Mouse (Mus musculus) midbrain, embryonic 13.5 days (tissue): ENCODE measurements around the gene Hspb7. TPM values are rescaled to one million over a fixed set of nuclear protein-coding genes. Genes with fewer than 3 reads are reported as not detected.

Experiments
- ATAC-seq: fragments of 200-750 bp; cut with Nextera tagmentation; 2 replicates; pipeline ENCODE4 v1.8.0; 2017; ENCODE audit warnings: mild to moderate bottlenecking, moderate TSS enrichment, moderate library complexity
- H3K27ac ChIP-seq: fragments of 300-500 bp; sonication (generic); 2 replicates; pipeline ENCODE4 v1.5.1; 2015; ENCODE audit warnings: inconsistent platforms, mild to moderate bottlenecking, moderate library complexity
- H3K27me3 ChIP-seq: fragments of 300-500 bp; sonication (generic); 2 replicates; pipeline ENCODE4 v1.6.1; 2015; ENCODE audit warnings: mild to moderate bottlenecking, inconsistent platforms
- H3K36me3 ChIP-seq: fragments of 300-500 bp; sonication (generic); 2 replicates; pipeline ENCODE4 v1.6.1; 2015; ENCODE audit warnings: mild to moderate bottlenecking, inconsistent platforms
- H3K4me1 ChIP-seq: fragments of 300-500 bp; sonication (generic); replicated peaks from 2 replicates; pipeline ENCODE4 v1.6.1; 2015; ENCODE audit warnings: inconsistent platforms
- H3K4me2 ChIP-seq: fragments of 300-500 bp; sonication (generic); replicated peaks from 2 replicates; pipeline ENCODE4 v1.6.1; 2015; ENCODE audit warnings: moderate library complexity, mild to moderate bottlenecking, inconsistent platforms
- H3K4me3 ChIP-seq: fragments of 300-500 bp; sonication (generic); replicated peaks from 2 replicates; pipeline ENCODE4 v1.5.1; 2015; ENCODE audit warnings: mild to moderate bottlenecking, inconsistent platforms
- H3K9ac ChIP-seq: fragments of 300-500 bp; sonication (generic); replicated peaks from 2 replicates; pipeline ENCODE4 v1.6.1; 2015; ENCODE audit warnings: mild to moderate bottlenecking, inconsistent platforms
- H3K9me3 ChIP-seq: fragments of 300-500 bp; sonication (generic); 2 replicates; pipeline ENCODE4 v1.6.1; 2016; ENCODE audit warnings: mild to moderate bottlenecking, inconsistent platforms
- WGBS: fragments of 180-500 bp; shearing (Covaris S2); methylation state at CpG from one replicate; pipeline ENCODE4 v1.1.7; 2015; 5-methylcytosine and 5-hydroxymethylcytosine counted together
- polyA plus RNA-seq: library from polyadenylated mRNA; unstranded; fragments of >200 nt; fragmentation: Nextera tagmentation; extraction: Ambion mirVana; gene quantifications from 2 replicates; pipeline ENCODE4 v1.2.1, GENCODE M21; 2015

Hspb7 gene
- polyA plus RNA-seq, 1 experiment from 2014 or later: not detected

DNA sequence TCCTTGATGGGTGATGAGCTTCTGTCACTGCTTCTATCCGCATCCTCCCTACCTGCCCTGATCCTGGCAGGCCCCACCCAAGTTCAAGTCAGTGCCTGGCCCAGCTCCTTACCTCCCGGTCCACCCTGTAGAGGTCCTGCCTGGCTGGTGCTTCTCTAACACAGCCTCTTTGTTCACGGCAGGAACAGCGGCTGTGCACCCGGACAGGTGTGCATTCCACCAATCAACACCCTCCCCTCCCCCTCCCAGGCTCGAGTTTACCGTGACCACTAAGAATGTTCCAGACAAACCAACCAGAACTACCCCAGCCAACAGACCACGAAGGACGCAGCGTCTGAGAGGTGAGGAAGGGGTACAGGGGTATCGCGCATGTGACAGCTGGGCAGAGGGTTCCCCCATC is 22.0 kb upstream of the Hspb7 start, which contains the start of gene Clcnka:
TSS of gene Clcnka (minus strand) at position 180 of the 400 bp plus-strand sequence.
- Histone ChIP-seq H3K4me1 (no peaks in the 10 kb centered on the region), H3K9ac (no peak within 1 kb of the TSS), H3K4me3 (no peak within 1 kb of the TSS), H3K36me3 (no peaks in the 10 kb centered on the region), H3K4me2 (no peak within 1 kb of the TSS), H3K27ac (no peak within 1 kb of the TSS), H3K27me3 (peaks cover 13% of the 10 kb centered on the region; the same call in 1 of the 2 replicates), H3K9me3 (no peaks in the 10 kb centered on the region)
- WGBS: 69% methylated on average over 12 of the region's 12 CpGs
- ATAC-seq: no peak

DNA sequence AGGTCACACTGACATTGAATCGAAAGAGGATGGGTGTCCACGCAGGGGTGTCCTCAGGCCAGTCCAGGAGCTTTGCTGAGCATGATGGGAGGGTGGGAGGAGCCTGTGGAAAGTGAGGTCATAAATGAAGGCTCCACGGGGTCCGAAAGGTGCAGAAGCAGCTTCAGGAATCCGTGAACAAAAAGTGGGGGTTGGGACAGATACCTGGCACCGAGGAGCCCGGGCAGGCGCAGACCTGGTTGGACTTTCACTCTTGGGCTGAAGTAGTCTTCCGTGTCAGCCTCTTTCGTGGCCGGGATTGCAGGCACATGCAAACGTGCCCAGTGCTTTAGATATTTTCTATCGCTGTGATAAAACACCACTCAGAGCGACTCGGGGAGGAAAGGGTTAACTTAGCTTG is 20.4 kb upstream of the Hspb7 start:
- H3K9ac ChIP-seq: no peak overlapping the region
- WGBS: 89% methylated on average over 15 of the region's 15 CpGs
- no peak overlapping the region for H3K4me3 ChIP-seq

DNA sequence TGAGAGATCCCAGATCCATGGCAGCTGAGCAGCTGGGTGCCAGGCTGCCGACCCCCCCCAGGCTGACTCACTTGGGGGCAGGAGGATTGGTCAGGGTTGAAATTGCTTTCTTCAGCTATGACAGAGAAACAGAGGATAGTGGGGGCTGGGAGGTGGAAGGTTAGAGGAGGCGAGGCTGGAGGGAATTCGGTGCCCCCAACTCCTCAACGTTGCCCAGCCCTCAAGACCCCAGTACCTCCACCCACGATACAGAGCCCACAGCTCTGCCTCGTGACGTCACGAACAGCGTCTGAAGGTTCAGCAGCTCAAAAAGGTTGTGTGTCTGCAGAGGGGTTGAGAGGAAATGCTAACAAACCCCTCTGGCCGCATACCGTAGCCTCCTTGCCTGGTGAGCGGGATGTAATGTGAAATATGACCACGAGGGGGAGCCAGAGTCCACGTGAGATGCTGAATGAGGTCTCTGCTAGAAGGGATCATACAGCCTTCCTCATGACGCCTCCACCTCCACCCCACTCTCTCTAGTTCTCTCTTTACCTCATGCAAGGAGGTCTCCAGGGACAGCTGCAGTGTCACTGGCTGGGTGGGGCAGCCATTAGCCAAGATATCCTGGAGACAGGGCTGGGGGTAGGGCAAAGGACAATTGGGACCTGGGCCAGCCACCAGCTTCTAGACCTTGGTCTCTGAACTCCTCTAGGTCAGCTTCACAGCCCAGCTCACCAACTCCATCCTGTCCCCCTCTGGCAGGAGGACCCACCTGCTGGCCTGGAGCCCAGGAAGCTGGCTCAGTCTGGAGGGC is 15.9 kb upstream of the Hspb7 start:
- no peaks in the 10 kb centered on the region for H3K9me3 ChIP-seq
- H3K36me3 ChIP-seq: no peaks in the 10 kb centered on the region
- ATAC-seq: peak; percentile 89
- 12% methylated on average over 15 of the region's 15 CpGs for WGBS
- no peak overlapping the region for H3K4me3 ChIP-seq
- no peak overlapping the region for H3K27ac ChIP-seq
- peaks cover 6% of the 10 kb centered on the region; the same call in 1 of the 2 replicates for H3K27me3 ChIP-seq
- H3K4me1 ChIP-seq: no peaks in the 10 kb centered on the region
- H3K9ac ChIP-seq: 0 out of 2 replicates have a peak overlapping the region, but pooled peaks have one; percentile 43
- peak overlapping the region; percentile 27 for H3K4me2 ChIP-seq

More for the DNA sequence above, 20.4 kb upstream of the Hspb7 start:
- no peak for ATAC-seq
- Histone ChIP-seq H3K36me3 (no peaks in the 10 kb centered on the region), H3K27ac (no peak overlapping the region), H3K4me2 (no peak overlapping the region), H3K4me1 (no peaks in the 10 kb centered on the region), H3K9me3 (no peaks in the 10 kb centered on the region), H3K27me3 (peaks cover 16% of the 10 kb centered on the region)

DNA sequence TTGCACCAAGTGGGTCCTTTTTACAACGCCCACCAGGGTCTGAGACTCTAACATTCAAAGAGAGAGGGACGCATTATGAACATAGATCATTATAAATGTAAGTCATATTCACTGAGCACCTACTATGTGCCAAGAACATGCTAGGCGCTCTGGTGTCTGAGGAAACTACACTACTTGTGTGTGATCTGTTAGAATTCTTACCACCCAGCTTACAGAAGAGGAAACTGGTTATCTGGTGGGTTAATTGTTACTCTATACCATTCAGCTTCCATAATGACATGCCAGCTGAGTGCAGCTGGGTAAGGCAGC is 15.3 kb upstream of the Hspb7 start:
- no peaks in the 10 kb centered on the region for H3K9me3 ChIP-seq
- H3K27ac ChIP-seq: no peak overlapping the region
- no peak overlapping the region for H3K4me2 ChIP-seq
- H3K9ac ChIP-seq: no peak overlapping the region
- H3K27me3 ChIP-seq: peaks cover 6% of the 10 kb centered on the region; the same call in 1 of the 2 replicates
- no peaks in the 10 kb centered on the region for H3K36me3 ChIP-seq
- no peak overlapping the region for H3K4me3 ChIP-seq
- no peaks in the 10 kb centered on the region for H3K4me1 ChIP-seq
- 86% methylated on average over 3 of the region's 3 CpGs for WGBS
- no peak for ATAC-seq

DNA sequence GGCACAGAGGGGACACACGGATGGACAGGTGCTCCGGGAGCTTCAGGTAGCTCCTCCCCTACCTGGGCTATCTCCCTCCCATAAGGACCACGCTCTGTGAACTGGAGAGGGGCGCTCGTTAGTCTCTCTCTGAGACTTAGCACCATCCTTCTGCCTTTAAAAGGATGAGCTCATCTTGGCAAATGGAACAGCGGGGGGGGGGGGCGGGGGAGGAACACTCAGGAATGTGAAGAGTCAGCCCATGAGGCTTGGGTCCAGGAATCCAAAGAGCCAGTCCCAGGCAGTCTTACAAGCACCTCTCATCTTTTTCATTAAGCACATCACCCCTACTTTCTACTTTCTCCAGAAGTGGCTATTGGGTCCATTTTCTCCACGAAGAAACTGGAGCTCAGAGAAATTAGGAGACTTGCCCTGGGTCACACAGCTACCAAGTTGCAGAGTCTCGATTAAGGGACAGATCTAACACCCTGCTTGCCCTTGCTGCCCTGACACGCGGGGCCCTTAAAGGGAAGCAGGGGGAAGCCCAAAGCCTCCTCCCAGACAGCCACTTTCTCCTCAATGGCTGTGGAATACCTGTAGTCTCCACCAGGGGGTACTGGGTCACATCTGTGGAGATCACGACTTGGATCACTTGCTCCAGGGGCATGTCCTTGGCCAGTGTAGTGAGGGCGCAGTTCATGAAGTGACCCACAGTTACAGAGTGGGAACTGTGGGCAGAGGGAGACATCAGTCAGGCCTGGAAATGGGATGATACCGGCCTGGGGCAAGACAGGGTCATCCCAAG is 13.9 kb upstream of the Hspb7 start:
- Histone ChIP-seq H3K27me3 (peaks cover 9% of the 10 kb centered on the region; the same call in 1 of the 2 replicates), H3K27ac (no peak overlapping the region), H3K4me3 (no peak overlapping the region), H3K4me1 (no peaks in the 10 kb centered on the region), H3K9me3 (no peaks in the 10 kb centered on the region), H3K9ac (no peak overlapping the region), H3K4me2 (no peak overlapping the region), H3K36me3 (no peaks in the 10 kb centered on the region)
- ATAC-seq: no peak
- WGBS: 45% methylated on average over 14 of the region's 14 CpGs

DNA sequence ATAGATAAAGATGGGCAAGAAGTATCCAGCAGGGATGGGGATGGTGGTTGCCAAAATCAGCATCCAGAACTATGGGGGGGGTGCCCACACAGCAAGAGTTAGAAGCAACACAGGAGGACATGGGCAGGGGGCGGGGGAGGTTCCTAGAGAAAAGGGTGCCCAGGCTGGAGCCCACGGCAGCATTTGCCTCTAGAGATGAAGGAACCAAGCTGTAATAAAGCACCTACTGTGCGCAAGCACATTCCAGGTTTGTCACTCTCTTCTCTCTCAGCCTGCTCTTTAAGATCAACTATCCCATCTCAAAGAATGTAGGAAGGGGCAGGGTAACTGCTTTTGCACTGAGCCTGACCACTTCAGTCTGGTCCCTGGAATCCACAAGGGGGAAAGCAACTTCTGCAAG is 12.0 kb upstream of the Hspb7 start:
- Histone ChIP-seq H3K36me3 (no peaks in the 10 kb centered on the region), H3K9ac (no peak overlapping the region), H3K4me3 (no peak overlapping the region), H3K9me3 (no peaks in the 10 kb centered on the region), H3K27ac (no peak overlapping the region), H3K4me2 (no peak overlapping the region), H3K27me3 (peaks cover 13% of the 10 kb centered on the region; the same call in 1 of the 2 replicates), H3K4me1 (no peaks in the 10 kb centered on the region)
- WGBS: 92% methylated on average over 3 of the region's 3 CpGs
- ATAC-seq: no peak

DNA sequence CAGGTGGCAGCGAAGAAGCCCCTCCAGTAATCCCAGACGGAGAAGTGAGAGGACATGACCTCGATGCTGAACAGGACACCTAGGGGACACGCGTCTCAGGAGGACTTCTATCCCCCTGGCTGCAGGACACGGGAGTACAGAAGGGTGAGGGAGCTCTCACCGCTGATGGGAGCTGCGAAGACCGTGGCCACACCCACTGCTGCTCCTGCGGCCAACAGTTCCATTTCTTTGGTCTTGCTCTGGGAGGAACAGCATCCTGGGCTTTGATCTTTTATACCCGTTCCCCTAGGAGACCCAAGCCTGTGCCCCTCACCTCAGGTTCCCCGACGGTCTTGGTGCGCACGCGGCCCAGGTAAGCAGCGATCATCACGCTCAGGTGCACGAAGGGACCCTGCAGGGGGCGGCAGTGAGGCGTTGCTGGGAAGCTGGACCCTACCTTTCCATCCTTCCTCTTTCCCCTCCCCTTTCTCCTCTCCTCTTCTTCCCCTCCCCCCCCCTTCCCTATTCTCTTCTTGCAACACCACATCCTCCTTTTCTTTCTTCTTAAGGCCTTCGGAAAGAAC is 9.1 kb upstream of the Hspb7 start:
- no peak overlapping the region for H3K9ac ChIP-seq
- H3K4me1 ChIP-seq: no peaks in the 10 kb centered on the region
- no peak overlapping the region for H3K4me2 ChIP-seq
- H3K27me3 ChIP-seq: 0 out of 2 replicates have a peak, but pooled peaks cover 6% of the 10 kb centered on the region
- H3K9me3 ChIP-seq: no peaks in the 10 kb centered on the region
- no peak overlapping the region for H3K27ac ChIP-seq
- no peaks in the 10 kb centered on the region for H3K36me3 ChIP-seq
- ATAC-seq: no peak
- no peak overlapping the region for H3K4me3 ChIP-seq
- 21% methylated on average over 22 of the region's 22 CpGs for WGBS

DNA sequence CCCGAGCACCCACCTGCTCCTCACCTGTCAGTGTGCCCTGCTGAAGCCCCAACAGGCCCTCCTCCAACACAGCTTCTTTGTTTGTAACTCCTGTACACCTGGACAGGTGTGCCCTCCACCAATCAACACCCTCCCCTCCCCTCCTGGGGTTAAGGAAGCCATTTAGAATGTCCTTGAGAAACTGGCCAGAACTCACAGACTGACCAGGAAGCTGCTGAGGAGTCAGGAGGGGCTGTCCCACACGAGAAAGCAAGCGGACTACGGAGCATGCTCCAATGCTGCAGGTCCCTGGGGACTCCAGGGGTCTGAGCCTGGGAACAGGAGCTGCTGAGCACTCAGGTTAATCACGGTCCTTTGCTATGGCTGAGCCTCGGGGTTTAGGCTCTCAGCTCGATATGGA is 4.7 kb upstream of the Hspb7 start, which contains the start of gene Clcnkb:
TSS of gene Clcnkb (minus strand) at position 91 of the 400 bp plus-strand sequence.
- Histone ChIP-seq H3K4me1 (no peaks in the 10 kb centered on the region), H3K4me2 (no peak within 1 kb of the TSS), H3K4me3 (no peak within 1 kb of the TSS), H3K27me3 (0 out of 2 replicates have a peak, but pooled peaks cover 6% of the 10 kb centered on the region), H3K9ac (no peak within 1 kb of the TSS), H3K36me3 (no peaks in the 10 kb centered on the region), H3K27ac (no peak within 1 kb of the TSS), H3K9me3 (no peaks in the 10 kb centered on the region)
- ATAC-seq: no peak
- 71% methylated on average over 7 of the region's 7 CpGs for WGBS

DNA sequence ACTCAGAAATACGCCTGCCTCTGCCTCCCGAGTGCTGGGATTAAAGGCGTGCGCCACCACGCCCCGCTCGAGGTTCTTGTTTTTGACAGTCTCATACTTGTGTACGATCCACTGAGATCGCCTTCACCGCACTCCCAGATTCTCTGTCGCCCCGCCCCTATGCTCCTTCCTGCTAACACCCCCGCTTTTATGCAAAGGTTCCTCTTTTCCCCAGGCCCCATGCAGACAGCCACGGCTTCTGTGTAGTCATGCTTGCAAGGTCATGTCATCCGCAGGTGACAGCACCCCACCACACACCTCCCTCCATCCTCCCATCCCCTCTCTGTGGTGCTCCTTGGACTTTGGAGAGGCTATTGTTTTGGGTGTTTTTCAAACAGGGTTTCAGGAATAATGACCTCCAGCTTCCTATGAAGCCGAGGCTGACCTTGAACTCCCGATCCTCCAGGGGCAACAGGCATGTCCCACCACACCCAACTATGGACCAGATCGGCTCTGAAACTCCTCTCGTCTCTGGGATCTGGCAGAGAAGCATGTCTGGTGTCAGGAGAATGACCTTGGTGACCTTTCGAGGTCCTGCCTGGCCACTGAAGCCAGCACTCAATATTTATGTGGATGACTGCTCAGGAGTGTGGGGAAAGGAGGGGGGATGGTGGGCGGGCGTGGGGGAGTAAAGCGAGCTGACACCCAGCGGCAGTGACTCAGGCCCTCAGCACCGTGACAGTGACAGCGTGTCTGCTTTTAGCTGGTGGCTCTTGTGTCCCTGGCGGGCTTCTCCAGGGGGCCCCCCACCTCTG is 984 bp upstream of the Hspb7 start:
- Histone ChIP-seq H3K36me3 (no peaks in the 10 kb centered on the region), H3K4me3 (no peak overlapping the region), H3K4me2 (no peak overlapping the region), H3K27me3 (no peaks in the 10 kb centered on the region), H3K27ac (no peak overlapping the region), H3K9ac (no peak overlapping the region), H3K9me3 (no peaks in the 10 kb centered on the region), H3K4me1 (no peaks in the 10 kb centered on the region)
- 69% methylated on average over 27 of the region's 27 CpGs for WGBS
- ATAC-seq: no peak

DNA sequence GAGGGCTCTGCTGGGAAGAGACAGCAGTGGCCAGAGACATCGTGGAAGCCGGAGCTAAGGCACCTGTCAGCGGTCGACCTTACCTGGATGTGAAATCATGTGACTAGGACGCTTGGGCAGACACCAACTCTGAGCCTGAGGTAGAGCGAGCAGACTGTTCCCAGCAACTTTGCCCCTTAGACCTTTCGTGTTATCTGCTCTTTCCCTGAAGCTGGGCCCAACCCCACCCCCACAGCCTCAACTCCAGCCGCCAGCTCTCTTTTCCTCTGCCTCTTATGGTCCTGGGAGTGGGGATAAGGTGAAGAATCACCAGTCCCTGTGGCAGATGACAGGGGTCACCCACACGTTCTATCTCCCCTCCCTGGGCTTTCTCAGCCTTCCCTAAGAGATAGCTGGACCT is 307 bp downstream of the Hspb7 start:
- Histone ChIP-seq H3K27ac (no peak overlapping the region), H3K36me3 (no peaks in the 10 kb centered on the region), H3K4me2 (no peak overlapping the region), H3K4me3 (no peak overlapping the region), H3K9me3 (no peaks in the 10 kb centered on the region), H3K4me1 (peaks cover 11% of the 10 kb centered on the region), H3K27me3 (peaks cover 5% of the 10 kb centered on the region; the same call in 1 of the 2 replicates), H3K9ac (no peak overlapping the region)
- WGBS: 59% methylated on average over 9 of the region's 9 CpGs
- ATAC-seq: no peak

DNA sequence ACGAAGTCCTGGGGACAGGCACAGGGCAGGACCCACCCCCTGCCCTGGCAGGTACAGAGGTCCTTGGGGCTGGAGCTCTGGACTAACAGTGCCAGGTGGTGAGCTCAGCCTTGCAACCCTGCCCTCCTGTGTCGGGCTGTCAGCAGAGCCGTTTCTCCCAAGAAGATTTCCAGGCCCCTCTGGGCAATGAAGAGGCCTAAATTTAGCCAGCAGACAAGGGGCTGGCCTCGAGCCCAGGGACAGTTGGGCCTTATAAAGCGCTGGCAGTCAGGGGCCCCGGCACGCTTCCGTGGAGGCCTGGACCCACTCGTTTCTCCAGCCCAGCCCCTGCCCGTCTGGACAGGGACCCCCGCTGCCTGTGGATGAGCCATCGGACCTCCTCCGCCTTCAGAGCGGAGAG is 844 bp downstream of the Hspb7 start:
- peaks cover 15% of the 10 kb centered on the region for H3K4me1 ChIP-seq
- no peaks in the 10 kb centered on the region for H3K9me3 ChIP-seq
- no peaks in the 10 kb centered on the region for H3K36me3 ChIP-seq
- no peak overlapping the region for H3K9ac ChIP-seq
- H3K27ac ChIP-seq: no peak overlapping the region
- H3K4me2 ChIP-seq: no peak overlapping the region
- WGBS: 75% methylated on average over 14 of the region's 14 CpGs
- ATAC-seq: no peak
- no peak overlapping the region for H3K4me3 ChIP-seq
- peaks cover 7% of the 10 kb centered on the region; the same call in 1 of the 2 replicates for H3K27me3 ChIP-seq
